Mouse (Mus musculus) heart, postnatal 25 days (tissue): ENCODE data around the gene Ranbp3. TPM values are rescaled to one million over a fixed set of nuclear protein-coding genes. Genes with fewer than 3 reads are reported as not detected.

Experiments used
- DNase-seq: peaks from one replicate; pipeline ENCODE4 v3.0.0; 2022; ENCODE audit warnings: low spot score
- intact Hi-C: fragments of 180-260 bp; cut with DNase I; formaldehyde crosslinking; loops from one replicate; pipeline ENCODE4 v1.15.1; 2025
- total RNA-seq, 2 experiments: library from RNA; stranded (reverse); gene quantifications; 2 replicates each; pipeline ENCODE4 v1.2.3; 2021

Gene Ranbp3
- total RNA-seq, 2 experiments from 2014 or later: 35.7 to 37.5 TPM

DNA sequence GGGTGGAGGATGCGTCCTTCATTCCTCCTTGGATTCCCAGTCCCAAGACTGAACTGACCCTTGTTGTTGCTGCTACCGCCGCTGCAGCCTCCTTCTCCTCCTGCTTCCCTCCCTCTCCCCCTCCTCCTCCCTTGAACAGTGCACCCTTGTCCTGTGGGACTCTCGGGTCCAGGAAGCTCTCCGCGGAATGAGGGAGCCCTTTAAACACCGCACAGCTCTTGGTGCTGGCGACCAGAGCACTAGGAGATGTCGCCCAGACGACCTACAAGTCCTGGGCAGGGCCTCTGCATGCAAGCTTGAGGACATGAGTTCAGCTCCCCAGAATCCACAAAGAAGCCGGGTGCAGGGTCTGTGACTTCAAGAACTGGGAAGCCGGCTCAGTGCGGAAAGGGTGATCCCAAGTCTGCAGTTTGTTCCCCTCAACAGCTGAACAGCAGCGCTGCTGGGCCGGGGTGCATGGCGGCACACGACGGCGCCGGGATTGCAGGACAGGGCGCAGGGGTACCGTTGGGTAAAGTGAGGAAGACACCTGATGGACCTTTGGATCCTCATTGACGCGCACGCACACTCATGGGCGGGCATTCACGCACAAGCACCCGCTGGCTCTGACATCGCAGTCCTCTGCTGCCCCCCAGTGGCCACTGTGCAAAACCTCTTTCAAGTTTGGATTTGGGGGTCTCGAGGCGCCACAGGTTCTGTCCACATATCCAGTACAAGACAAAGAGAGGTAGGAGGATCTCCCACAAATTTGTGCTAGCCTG, 4.5 kb upstream of the Ranbp3 start:
- peak; percentile 46 for DNase-seq
- intact Hi-C loops: loop anchor here (2.0 to 5.0 kb wide), 4 partner anchors 44 to 311 kb away; partner anchors contain the start of gene Rpl36

DNA sequence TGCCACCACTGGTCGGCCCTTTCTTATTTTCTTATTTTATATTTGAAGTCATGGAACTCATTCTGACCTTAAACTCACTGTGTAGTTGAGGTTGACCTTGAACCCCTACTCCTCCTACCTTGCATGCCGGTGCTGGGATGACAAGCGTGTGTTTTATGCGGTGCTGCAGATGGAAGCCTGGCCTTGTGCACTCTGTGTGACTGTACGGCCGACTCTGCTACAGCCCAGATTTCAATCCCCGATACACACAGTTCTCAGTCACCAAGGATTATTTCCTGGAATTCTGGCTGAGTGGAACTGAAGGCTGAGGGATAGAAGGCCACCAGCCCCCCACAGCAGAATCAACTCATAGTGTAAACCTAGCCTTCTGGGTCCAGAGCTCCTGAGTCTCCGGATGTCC, 3.3 kb upstream of the Ranbp3 start:
- intact Hi-C loops: loop anchor here (2.0 to 5.0 kb wide), 5 partner anchors 45 to 312 kb away; partner anchors contain the start of genes Rpl36, Safb and Safb2
- no peak for DNase-seq

DNA sequence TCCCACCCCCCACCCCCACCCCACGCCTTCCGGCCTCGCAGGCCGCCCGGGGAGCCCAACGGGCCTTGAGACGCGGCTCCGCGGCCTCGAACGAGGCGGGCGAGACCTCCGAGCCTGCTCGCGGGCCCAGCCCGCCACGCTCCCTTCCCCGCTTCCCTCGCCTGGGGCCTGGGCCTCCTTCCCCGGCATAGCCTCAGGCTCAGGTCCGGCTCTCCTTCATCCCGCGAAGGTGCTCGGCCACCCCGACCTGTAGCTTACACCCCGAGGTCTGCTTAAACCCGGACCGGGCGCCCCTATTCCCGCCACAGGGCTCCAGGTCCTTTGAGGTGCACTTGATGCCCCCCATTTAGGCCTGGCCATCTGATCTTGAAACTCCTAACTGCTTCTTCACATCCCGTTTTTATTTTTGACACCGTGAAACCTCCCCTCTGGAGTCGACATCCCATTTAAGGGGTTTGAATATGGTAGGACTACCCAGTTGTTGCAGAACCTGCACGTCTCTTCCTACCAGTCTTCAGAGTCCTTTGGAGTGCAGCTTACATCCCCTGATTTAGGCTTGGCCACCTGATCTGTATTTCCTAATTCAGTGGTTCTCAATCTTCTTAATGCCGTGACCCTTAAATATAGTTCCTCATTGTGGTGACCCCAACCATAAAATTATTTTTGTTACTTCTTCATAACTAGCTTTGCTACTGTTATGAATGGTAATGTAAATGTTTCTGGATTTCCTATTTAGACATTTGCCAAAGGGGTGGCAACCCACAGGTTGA, 738 bp downstream of the Ranbp3 start:
- intact Hi-C loops: loop anchor here (5.0 kb wide), 1 partner anchor 92 kb away; the partner anchor contains the start of genes Safb and Safb2
- peak; percentile 15 for DNase-seq

DNA sequence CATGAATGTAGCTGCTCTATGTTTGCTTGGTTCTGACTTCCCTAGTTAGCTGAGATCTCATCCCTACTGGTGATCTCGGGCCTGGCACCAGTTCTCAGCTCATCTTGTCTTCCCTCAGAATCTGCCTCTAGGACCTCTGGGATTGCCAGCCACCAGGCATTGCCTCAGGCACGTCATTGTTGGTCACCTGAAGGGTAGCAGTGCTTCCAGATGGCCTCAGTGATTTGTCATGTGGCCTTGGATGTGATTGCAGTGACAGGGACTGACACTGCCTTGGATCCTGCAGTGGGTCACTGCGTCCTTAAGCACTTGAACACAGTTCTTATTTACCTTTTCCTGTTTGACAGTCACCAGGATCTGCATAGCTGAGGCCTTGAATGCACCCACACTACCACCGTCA, 8.7 kb downstream of the Ranbp3 start:
- intact Hi-C loops: no loop called here
- no peak for DNase-seq

DNA sequence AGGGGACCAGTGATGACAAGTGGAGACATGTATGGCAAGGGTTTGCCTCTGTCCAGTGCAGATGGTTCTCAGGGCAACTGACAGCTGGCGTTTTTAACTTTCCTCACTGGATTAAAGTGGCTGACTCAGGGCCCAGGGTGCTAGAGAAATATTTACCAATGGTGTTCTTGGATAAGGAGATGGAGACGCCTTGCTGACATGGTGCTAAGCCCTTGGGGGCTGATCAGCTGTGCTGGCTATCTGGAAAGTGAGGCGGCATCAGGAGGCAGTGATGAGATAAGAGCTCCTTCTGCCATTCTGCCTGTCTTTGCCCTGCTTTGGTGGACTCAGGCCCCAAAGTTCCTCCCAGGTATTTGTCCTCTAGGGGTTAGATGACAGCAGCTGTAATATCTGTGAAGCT, 9.8 kb downstream of the Ranbp3 start:
- intact Hi-C loops: no loop called here
- no peak for DNase-seq

DNA sequence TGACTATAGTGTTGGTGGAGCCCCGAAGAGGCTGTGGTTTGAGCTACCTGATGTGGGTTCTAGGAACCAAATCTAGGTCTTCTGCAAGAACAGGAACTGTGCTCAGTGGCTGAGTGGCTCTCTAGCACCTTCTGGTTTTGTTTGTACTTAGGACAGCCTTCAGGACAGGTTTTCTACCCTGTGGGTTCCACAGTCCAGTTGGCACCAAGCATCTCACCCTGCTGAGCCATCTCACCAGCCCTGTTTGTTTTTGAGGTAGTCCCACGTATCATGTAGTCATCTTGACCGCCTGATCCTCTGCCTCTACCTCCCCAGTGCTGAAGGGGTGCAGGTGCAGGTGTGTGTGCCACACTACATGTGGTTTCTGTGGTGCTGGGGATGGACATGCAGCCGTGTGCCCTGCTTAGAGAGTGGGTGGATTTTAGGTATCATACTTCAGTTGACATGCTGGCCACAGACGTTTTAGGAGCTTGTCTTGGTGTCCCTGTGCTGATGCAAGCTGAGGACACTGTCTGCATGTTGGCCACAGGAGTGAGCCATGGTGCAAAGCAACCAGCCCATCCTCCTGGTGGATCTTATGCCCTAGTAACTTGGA, 10.5 kb downstream of the Ranbp3 start:
- intact Hi-C loops: no loop called here

DNA sequence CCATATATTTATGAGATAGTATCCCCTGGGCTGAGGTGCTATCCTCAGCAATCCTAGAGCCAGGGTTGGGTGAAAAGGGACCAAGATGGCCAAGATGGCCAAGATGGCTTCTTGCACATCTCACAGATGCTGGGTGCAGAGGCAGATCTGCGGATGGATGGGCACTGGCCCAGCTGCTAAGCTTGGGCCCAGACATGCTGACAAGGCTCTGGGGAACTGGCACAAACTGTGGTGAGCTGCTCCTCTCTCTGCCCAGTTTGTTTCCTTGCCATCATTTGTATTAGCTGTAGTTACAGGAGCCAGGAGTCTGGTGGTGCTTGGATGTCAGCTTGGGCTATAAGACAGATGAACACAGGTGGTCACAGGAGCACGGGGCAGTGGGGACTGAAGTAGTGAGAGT, 11.6 kb downstream of the Ranbp3 start:
- DNase-seq: no peak
- intact Hi-C loops: no loop called here

More for the DNA sequence above, 10.5 kb downstream of the Ranbp3 start:
- no peak for DNase-seq

DNA sequence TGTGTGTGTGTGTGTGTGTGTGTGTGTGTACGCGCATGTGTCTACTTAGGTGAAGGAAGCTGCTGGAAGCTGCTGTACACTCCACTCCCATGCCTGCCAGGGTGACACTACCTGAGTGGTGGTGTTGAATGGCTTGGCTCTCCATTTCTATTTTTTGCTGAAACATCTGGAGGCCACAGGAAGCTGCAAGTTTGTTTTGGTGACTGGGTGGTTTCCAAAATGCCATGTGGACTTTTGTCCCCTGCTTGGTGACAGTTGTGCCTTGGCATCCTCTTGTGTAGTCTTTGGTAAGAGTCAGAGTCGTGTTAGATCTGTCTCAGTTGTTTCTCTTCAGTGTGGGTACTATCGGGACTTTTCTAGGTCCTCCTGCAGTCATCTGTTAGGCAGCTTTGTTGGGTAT, 13.7 kb downstream of the Ranbp3 start:
- intact Hi-C loops: no loop called here
- DNase-seq: no peak

DNA sequence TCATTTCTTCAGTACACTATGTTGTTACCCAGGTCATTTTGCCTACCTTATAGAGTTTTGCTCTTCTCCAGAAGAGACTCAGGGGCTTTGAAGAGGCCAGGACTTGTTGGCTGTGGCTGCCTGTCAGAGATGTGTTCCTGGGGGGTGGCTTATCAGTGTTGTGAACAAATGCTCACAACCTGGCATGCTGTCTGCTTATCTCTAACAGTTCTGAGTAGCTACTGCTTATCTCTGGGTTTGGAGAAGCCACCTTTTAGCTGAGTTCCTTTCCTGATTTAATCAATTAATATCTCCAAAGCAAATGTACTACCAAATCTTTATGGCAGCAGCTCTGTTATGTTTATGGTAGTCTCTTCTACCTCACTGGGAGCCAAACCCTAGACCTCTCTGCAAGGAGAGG, 15.0 kb downstream of the Ranbp3 start:
- no peak for DNase-seq
- intact Hi-C loops: no loop called here

DNA sequence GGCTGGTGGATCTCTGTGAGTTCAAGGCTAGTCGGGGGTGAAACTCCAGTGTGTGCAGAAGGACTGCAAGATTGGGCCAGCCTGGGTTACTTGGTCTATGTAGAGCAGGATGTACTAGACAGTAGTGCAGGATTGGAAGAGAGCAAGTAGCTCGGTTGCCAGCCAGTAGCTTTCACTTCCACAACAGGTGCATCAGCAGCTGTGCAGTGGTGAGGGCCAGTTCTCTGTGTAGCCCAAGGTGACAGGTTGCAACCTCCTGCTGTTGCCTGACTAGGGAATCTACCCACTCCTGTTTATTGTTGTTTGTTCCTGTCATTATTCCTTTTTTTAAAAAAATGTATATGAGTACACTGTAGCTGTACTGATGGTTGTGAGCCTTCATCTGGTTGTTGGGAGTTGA, 15.6 kb downstream of the Ranbp3 start:
- intact Hi-C loops: no loop called here
- DNase-seq: no peak

DNA sequence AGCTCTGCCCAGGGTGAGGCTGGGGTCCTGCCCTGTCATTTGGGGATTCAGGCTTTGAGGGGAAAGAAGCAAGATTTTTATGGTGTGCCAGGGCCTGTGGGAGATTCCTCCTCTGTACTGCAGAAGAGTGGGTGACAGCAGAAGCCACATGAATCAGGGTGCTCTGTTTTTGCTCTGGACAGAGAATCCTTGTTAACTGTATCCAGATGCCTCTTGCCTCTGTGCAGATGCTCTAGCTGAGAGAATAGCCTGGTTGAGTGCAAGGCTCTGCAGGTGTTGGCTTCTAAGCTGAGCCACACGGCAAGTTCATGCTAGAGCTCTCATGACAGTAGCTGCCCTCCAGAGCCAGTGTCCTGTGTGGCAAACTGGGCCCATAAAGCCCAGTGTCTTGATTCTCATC, 20.3 kb downstream of the Ranbp3 start:
- intact Hi-C loops: no loop called here
- DNase-seq: no peak

DNA sequence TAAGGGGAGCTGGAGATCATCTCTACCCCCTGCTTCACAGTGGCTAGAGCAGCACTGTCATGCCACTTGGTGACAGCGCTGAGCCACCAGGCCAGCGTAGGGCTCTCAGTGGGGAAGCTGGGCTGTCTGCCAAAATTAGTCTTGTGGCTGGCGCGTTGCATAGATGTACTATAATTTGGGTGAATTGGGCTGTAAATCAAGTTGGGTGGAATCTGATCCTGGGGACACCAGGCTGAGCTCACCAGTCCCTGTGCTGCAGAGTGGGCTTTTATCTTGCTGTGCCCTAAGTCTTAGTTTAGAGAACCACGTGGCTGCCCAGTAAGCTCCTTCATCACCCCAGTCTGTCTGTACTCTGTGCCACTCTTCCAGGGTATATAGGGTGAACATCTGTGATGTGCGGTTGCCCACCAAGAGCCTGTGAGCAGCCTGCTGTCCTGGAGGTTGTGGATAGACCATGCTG, 20.8 kb downstream of the Ranbp3 start:
- intact Hi-C loops: loop anchor here (2.0 kb wide), 1 partner anchor 63 kb away; the partner anchor contains the start of gene Nrtn
- no peak for DNase-seq

DNA sequence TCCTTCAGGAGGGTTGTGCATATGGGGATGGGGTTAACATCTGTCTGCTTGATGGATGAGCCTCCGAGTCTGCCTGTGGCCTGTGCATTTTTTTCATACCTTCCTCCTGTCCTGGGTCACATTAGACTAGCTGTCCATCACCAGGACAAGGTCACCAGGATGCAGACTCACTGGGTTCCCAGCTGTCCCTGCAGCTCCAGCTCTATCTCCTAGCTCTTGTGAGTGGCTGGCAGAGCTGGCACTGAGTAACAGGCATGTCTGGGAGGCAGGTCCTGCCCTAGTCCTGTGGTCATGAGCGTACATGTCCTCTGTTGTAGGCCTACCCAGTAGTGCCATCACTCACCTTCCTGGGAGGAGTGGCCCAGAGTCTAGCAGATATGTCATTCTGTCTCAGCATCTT, 27.4 kb downstream of the Ranbp3 start:
- no peak for DNase-seq
- intact Hi-C loops: no loop called here

DNA sequence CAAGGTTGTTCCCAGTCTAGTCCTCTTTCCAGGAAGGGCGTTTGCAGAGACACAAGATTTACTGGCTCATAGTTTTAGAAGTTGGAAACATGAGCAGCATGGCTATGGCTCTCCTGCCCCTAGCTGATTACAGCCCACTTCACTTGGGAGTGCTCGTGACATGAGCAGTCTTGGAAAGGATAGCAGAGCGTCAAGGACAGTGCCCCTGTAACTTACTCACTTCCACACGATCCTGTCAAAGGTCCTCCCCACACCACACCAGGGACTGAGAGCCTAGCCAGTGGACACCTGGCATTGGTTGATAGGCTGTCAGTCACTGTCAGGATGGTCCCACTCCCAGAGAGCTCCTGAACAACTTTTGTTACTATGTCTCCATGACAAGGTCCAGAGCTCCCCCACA, 29.9 kb downstream of the Ranbp3 start:
- intact Hi-C loops: no loop called here
- DNase-seq: no peak

DNA sequence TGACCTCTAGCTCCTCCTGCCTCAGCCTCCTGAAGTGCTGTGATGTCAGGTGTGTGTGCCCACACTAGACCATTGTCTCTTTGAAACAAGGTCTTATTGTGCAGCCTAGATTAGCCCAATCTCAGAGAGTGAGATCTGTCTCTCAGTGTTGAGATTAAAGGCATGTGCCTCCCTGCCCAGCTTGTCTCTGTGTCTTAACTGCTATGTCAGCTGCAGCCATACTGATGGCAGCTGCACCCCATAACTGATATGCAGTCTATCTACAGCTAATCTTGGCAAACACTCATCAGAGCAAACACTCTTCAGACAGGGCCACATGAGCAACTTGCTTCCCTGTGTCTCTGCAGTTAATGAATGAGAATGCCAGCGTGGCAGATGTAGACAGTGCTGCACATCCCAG, 33.4 kb downstream of the Ranbp3 start:
- no peak for DNase-seq
- intact Hi-C loops: no loop called here

DNA sequence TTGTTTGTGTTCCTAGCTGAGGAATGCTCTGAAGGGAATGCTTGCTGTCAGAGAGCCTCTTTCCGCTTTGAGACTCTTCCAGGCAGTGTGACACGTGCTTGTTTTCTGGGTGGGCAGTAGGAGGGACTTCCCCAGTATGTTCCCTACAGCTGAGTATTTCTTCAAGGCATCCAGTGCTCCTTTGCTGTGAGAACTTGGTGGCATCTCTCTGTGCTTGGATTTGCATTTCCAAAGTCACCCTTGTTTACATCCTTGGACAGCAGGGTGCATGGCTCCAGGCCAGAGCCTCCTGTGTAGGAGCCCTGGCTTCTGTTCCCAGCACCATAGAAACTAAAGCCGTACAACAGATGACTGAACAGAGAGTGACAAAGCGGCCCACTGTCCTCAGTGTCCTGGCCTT, 35.6 kb downstream of the Ranbp3 start:
- no peak for DNase-seq
- intact Hi-C loops: no loop called here

DNA sequence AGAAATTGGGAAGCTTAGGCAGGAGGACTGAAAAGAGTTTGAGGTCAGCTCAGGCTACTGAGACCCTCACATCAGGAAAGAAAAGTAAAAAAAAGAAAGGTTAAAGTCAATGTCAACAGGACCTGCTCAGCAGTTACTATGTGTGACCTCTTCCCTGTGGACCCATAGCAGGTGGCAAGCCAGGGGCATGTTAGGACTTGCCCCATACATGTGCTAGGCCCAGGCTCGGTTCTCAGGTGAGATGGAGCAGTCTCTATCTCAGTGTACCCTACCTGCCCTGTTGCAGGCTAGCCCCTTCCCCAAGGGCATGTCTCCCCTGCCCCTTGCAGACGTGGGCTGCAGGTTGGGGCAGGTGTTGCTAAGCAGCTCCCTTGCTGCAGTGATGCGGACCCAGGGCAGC, 36.6 kb downstream of the Ranbp3 start:
- intact Hi-C loops: no loop called here
- no peak for DNase-seq

DNA sequence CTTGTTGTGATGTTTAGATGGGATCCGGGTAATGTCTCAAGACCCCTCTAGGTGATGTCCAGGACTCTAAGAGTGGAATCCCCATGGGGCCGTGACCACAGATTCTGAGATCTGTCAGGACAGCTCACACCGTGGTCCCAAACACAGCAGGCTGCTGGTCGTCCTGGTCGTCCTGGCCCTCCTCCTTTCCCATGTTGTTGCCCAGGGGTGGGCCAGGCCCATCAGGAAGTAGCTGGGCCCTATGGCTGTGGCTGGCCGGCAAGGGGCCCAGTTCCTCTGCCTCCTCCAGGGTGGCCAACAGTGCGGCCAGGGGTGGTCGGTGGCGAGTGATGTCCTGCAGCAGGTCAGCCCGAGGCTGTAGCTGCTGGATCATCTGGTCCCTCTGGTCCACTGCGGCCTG, 42.3 kb downstream of the Ranbp3 start:
- intact Hi-C loops: no loop called here
- no peak for DNase-seq

DNA sequence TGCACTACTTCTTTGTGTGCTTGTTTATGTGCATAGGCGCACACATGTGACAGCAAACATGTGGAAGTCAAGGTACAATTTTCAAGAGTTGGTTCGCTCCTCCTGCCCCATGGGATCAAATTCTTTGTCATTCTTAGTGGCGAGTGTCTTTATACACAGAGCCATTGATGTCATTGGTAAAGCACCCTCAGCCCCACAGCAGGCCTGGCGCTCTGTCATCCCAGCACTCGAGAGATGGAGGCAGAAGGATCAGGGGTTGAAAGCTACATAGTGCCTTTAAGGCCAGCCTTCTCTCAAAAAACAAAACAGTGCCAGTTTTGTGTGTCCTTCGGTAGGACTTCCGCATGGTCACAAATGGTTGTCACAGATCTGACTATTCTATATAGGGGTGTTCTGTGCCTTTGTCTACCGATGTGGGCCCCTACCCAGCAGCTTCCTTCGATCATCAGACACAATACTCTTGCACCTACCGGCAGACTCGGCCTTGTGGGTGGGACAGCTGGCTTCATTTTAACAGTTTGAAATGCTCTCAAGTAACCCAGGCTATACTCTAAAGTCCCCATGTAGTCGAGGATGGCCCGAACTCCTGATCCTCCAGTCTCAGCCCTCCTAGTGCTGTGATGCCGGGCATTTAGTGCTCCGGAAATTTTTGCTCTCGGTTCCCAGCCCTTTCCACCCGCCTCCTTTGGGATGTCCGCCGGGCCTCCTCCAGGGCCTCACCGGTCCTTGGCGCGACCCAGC, 43.0 kb downstream of the Ranbp3 start:
- intact Hi-C loops: no loop called here

More for the DNA sequence above, 43.0 kb downstream of the Ranbp3 start:
- DNase-seq: no peak
